7 mouse cellular contexts compared by ENCODE assay signal in genomic region chr3:152666991-152667355, GRCm38 (mm10). TPM values are rescaled to one million over a fixed set of nuclear protein-coding genes. Genes with fewer than 3 reads are reported as not detected.
DNase-seq lines count a peak whose midpoint lies in the region; ATAC-seq and TF ChIP-seq lines count a peak whose summit lies in the region.

No protein-coding gene starts in this region.

- H3K9ac ChIP-seq in lung, embryonic 16.5 days (ENCODE audit: low read length) = no peak overlapping the region; the same call in 1 of the 2 replicates
- H3K9ac ChIP-seq in forebrain, embryonic 15.5 days (replicated peaks) = peak overlapping the region; percentile 57

- peaks cover 5% of the 10 kb centered on the region for H3K4me1 ChIP-seq in lung, embryonic 16.5 days (replicated peaks; ENCODE audit: control insufficient read depth, insufficient read depth, low read length)
- H3K4me1 ChIP-seq in forebrain, embryonic 15.5 days = peaks cover 10% of the 10 kb centered on the region

- 2% methylated on average over 16 of the region's 16 CpGs for WGBS in lung, embryonic 16.5 days
- under 1% methylated on average over 16 of the region's 16 CpGs for WGBS in forebrain, embryonic 15.5 days

- no peaks in the 10 kb centered on the region for H3K79me2 ChIP-seq in myocyte (ENCODE audit: control insufficient read depth, insufficient read depth)

- peaks cover 24% of the 10 kb centered on the region for H3K27me3 ChIP-seq in lung, embryonic 16.5 days (ENCODE audit: control insufficient read depth, insufficient read depth, low read depth, low read length)
- H3K27me3 ChIP-seq in forebrain, embryonic 15.5 days = peaks cover 32% of the 10 kb centered on the region; the same call in 1 of the 2 replicates
- H3K27me3 ChIP-seq in myocyte (ENCODE audit: control insufficient read depth, insufficient read depth, insufficient read length) = peaks cover 5% of the 10 kb centered on the region

- peak overlapping the region; percentile 52 for H3K4me3 ChIP-seq in lung, embryonic 16.5 days (ENCODE audit: low read length)
- H3K4me3 ChIP-seq in forebrain, embryonic 15.5 days = peak overlapping the region; percentile 65
- H3K4me3 ChIP-seq in myocyte = no peak overlapping the region

- H3K36me3 ChIP-seq in lung, embryonic 16.5 days (ENCODE audit: control insufficient read depth, insufficient read depth, low read length) = no peaks in the 10 kb centered on the region
- H3K36me3 ChIP-seq in forebrain, embryonic 15.5 days = no peaks in the 10 kb centered on the region
- no peaks in the 10 kb centered on the region for H3K36me3 ChIP-seq in myocyte (ENCODE audit: control insufficient read depth, insufficient read depth)

- ATAC-seq in lung, embryonic 16.5 days (ENCODE audit: low read depth) = peak; percentile 10; the same call in 1 of the 2 replicates
- ATAC-seq in forebrain, embryonic 15.5 days (replicated peaks) = peak; percentile 21; the same call in 1 of the 2 replicates

- peak overlapping the region; percentile 95 for H3K4me2 ChIP-seq in lung, embryonic 16.5 days (ENCODE audit: low read depth, low read length)
- peak overlapping the region; percentile 99 for H3K4me2 ChIP-seq in forebrain, embryonic 15.5 days (replicated peaks)
- peak overlapping the region; percentile 83 for H3K4me2 ChIP-seq in myocyte (ENCODE audit: low read depth)

- no peak overlapping the region for H3ac ChIP-seq in myocyte (ENCODE audit: control insufficient read depth, insufficient read length)

- TF ChIP-seq POLR2A in myocyte (IDR thresholded peaks at IDR 0.05; ENCODE audit: insufficient read length, low read depth) = no peak

- H3K9me3 ChIP-seq in lung, embryonic 16.5 days (ENCODE audit: control insufficient read depth, low read length) = no peaks in the 10 kb centered on the region
- H3K9me3 ChIP-seq in forebrain, embryonic 15.5 days = no peaks in the 10 kb centered on the region

- DNase-seq in lung, postnatal 10 days = no peak
- DNase-seq in layer of hippocampus, postnatal 14 days (ENCODE audit: low spot score in 2 of 2) = peak; percentile 24 to 35
- no peak for DNase-seq in urinary bladder, adult 2 months (ENCODE audit: low spot score)
- DNase-seq in urinary bladder, postnatal 4 days (ENCODE audit: low spot score in 2 of 2) = no peak

- no peak overlapping the region for H3K27ac ChIP-seq in lung, embryonic 16.5 days (ENCODE audit: low read length)
- H3K27ac ChIP-seq in forebrain, embryonic 15.5 days (replicated peaks) = no peak overlapping the region

TF ChIP-seq in myocyte, 11 proteins besides CTCF, POLR2A, EP300 and RAD21:
- TF ChIP-seq SRF (IDR thresholded peaks at IDR 0.05; ENCODE audit: control insufficient read depth, insufficient read length, low read depth) (no peak), E2F4 (IDR thresholded peaks at IDR 0.05; ENCODE audit: insufficient read depth) (no peak), TCF12 (IDR thresholded peaks at IDR 0.05; ENCODE audit: insufficient read depth, poor library complexity, severe bottlenecking) (no peak), MYOD1 (IDR thresholded peaks at IDR 0.05; ENCODE audit: control insufficient read depth in 1 of 3, insufficient read length in 2 of 3, low read depth in 2 of 3) (no peak), TCF3 (IDR thresholded peaks at IDR 0.05; ENCODE audit: insufficient read length, low read depth) (no peak), USF1 (IDR thresholded peaks at IDR 0.05; ENCODE audit: low read depth) (no peak), MYOG (IDR thresholded peaks at IDR 0.05; ENCODE audit: control insufficient read depth in 1 of 3, insufficient read depth in 1 of 3, insufficient read length in 2 of 3, low read depth in 2 of 3) (no peak), CEBPB (IDR thresholded peaks at IDR 0.05; ENCODE audit: insufficient read depth, poor library complexity, severe bottlenecking) (no peak), POLR2AphosphoS2 (IDR thresholded peaks at IDR 0.05; ENCODE audit: insufficient read length, low read depth) (no peak), REST (IDR thresholded peaks at IDR 0.05; ENCODE audit: insufficient read depth, insufficient read length) (no peak), MAX (IDR thresholded peaks at IDR 0.05; ENCODE audit: low read depth) (no peak)
TF ChIP-seq in myocyte: peak in this region for 0.

RNA-seq across cellular contexts. Expression of gene Ak5, which starts 1.2 kb away (rescaled TPM):
- 1.8 and 2.3 TPM in 2 replicates for polyA plus RNA-seq in lung, embryonic 16.5 days (2015; fragmentation: Nextera tagmentation; extraction: Ambion mirVana)
- 6.7 and 7.1 TPM in 2 replicates for polyA plus RNA-seq in forebrain, embryonic 15.5 days (2015; fragmentation: Nextera tagmentation; extraction: Ambion mirVana)
- total RNA-seq in layer of hippocampus, postnatal 14 days (2021) = 100 to 1,000 TPM; 214 to 220 TPM
- polyA plus RNA-seq in myocyte (2012; fragmentation: generic; extraction: Trizol) = 2.2 TPM
- 0.92 and 1.5 TPM in 2 replicates for polyA plus RNA-seq in urinary bladder, adult 2 months (2012; rRNA removed)

RNA-seq across cellular contexts. Expression of gene Pigk, which starts 46.9 kb away (rescaled TPM):
- 34.1 and 50.3 TPM in 2 replicates for polyA plus RNA-seq in lung, embryonic 16.5 days (2015; fragmentation: Nextera tagmentation; extraction: Ambion mirVana)
- polyA plus RNA-seq in forebrain, embryonic 15.5 days (2015; fragmentation: Nextera tagmentation; extraction: Ambion mirVana) = 31.0 and 32.1 TPM in 2 replicates
- total RNA-seq in layer of hippocampus, postnatal 14 days (2021) = 10 to 100 TPM; 46.6 to 47.2 TPM
- 20.7 TPM for polyA plus RNA-seq in myocyte (2012; fragmentation: generic; extraction: Trizol)
- polyA plus RNA-seq in urinary bladder, adult 2 months (2012; rRNA removed) = 20.7 and 21.6 TPM in 2 replicates

Comparison
In these comparisons a context has a peak if more than half of its experiments do, and no peak if none do; other contexts are left out.
1. DNase-seq: peak in layer of hippocampus, postnatal 14 days (2 of 2); none in lung, postnatal 10 days (single experiment), urinary bladder, adult 2 months (single experiment) and urinary bladder, postnatal 4 days (0 of 2).
2. Peak in every context shown above with its lines, with median percentiles within 50 percentile points of each other: H3K4me2 ChIP-seq.